Mouse (Mus musculus): ENCODE measurements around the gene Trim14. TPM values are rescaled to one million over a fixed set of nuclear protein-coding genes. Genes with fewer than 3 reads are reported as not detected.

The Trim14 gene
- polyA plus RNA-seq, 1 experiment from 2014 or later: 0.48 TPM

DNA sequence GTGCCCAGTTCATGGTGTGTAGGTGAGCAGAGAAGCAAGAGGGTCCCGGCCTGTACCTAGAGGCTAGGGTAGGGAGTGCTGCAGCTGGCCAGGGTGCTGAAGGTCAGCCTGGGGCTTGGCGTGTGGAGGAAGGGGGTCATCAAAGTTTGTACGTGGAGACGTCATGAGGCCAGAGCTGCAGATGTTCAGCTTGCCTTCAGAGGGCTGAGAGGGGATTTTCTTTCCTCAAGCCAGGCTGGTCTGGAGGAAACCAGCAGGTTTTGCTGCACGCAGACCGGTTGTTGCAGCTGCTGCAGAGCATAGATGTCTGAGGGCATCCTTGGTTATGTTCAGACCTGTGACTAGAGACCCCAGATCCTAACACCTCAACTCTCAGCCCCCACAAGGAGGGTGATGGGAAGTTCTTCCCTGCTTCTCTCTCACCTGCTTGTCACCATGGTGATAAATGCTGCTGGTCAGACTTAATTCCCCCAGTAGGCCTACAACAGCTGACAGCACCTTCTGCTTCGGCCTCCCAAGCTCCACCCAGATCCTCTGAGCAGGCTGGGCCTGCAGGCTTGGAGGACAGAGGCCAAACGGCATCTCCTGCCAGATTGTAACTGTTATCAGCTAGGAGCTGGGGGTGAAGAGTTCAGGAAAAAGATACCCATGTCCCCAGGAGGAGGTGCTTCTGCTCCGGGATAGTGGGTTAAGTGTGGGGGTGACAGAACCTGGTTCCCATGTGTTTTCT is 38.2 kb upstream of the Trim14 start:
- H3K9me3 ChIP-seq: no peaks in the 10 kb centered on the region
- no peaks in the 10 kb centered on the region for H3K27me3 ChIP-seq
- no peak overlapping the region for H3K4me2 ChIP-seq (replicated peaks)
- WGBS: 67% methylated on average over 9 of the region's 9 CpGs
- H3K4me3 ChIP-seq: no peak overlapping the region
- H3K27ac ChIP-seq (replicated peaks): no peak overlapping the region
- no peak for ATAC-seq (replicated peaks)
- no peak overlapping the region for H3K9ac ChIP-seq (replicated peaks)
- H3K36me3 ChIP-seq: no peaks in the 10 kb centered on the region
- 0 out of 2 replicates have a peak, but pooled peaks cover 4% of the 10 kb centered on the region for H3K4me1 ChIP-seq

DNA sequence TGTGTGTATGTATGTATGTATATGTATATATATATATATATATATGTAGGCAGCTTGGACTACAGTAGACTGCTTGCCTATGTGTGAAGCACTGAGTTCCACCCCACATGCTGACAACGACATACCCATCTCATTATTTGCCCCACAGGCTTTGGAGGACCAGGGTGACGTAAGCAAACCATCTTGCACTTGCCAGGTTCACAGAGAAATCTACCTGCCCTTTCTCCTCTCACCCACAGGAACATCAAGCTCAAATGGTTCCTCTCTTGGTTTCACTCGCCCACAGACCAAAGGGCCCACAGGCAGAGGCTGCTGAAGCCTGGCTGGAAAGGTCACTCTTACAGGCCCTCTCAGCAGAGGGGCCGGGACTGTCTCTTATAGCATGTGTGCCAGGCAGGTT is 36.7 kb upstream of the Trim14 start:
- Histone ChIP-seq H3K4me2 (replicated peaks) (no peak overlapping the region), H3K27ac (replicated peaks) (no peak overlapping the region), H3K27me3 (no peaks in the 10 kb centered on the region), H3K36me3 (no peaks in the 10 kb centered on the region), H3K9ac (replicated peaks) (no peak overlapping the region), H3K4me3 (no peak overlapping the region), H3K4me1 (0 out of 2 replicates have a peak, but pooled peaks cover 4% of the 10 kb centered on the region), H3K9me3 (no peaks in the 10 kb centered on the region)
- 91% methylated on average over 4 of the region's 4 CpGs for WGBS
- no peak for ATAC-seq (replicated peaks)

- WGBS: 88% methylated on average over 9 of the region's 9 CpGs
- no peak for ATAC-seq (replicated peaks)
These were observed 35.8 kb upstream of the Trim14 start for GRCm38 (mm10) chr4:46571744-46572143.

DNA sequence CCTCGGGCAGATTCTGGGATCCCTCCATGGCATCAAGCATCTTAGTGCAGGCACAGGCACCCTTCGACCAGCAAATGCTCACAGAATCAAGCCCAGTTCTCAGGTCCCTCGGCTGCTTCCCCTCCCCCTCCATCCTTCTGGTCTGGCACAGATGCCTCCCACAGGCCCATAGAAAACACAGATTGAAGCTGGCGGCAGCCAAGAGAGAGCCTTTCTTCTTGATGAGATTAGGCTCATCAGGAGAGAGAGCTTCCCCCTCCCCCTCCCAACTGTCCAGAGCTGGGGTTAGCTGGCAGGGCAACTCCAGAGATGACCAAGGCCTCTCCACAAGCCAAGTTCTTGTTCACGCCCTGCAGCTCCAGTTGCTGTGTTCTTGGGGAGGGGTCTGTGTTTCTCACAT is 33.7 kb upstream of the Trim14 start:
- Histone ChIP-seq H3K4me1 (0 out of 2 replicates have a peak, but pooled peaks cover 4% of the 10 kb centered on the region), H3K9me3 (no peaks in the 10 kb centered on the region), H3K27me3 (no peaks in the 10 kb centered on the region), H3K36me3 (no peaks in the 10 kb centered on the region), H3K4me2 (replicated peaks) (no peak overlapping the region), H3K27ac (replicated peaks) (peak overlapping the region; percentile 62), H3K4me3 (no peak overlapping the region), H3K9ac (replicated peaks) (no peak overlapping the region)
- ATAC-seq (replicated peaks): peak; percentile 64
- WGBS: 18% methylated on average over 5 of the region's 5 CpGs

More at GRCm38 (mm10) chr4:46571744-46572143, 35.8 kb upstream of the Trim14 start:
- Histone ChIP-seq H3K4me2 (replicated peaks) (no peak overlapping the region), H3K36me3 (no peaks in the 10 kb centered on the region), H3K9ac (replicated peaks) (no peak overlapping the region), H3K9me3 (no peaks in the 10 kb centered on the region), H3K4me3 (no peak overlapping the region), H3K27me3 (no peaks in the 10 kb centered on the region), H3K27ac (replicated peaks) (no peak overlapping the region), H3K4me1 (0 out of 2 replicates have a peak, but pooled peaks cover 4% of the 10 kb centered on the region)

DNA sequence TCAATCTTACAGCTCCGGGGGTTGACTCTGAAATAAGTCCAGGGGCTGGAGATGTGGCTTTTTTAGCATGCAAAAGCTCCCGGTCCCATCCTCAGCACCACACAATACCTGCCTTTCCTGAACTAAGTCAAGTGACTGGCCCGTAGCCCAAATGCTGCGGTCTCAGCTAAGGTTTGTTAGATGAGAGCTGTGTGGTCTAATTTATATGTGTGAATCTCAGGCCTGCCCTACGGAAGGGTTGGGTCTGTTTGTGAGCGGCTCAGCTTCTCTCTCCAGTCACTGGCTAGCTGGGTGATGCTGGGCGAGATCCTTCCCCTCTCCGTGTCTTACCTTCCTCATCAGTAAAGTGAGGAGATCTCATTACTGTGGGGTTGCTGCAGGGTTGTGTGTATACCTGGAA is 32.2 kb upstream of the Trim14 start:
- no peaks in the 10 kb centered on the region for H3K36me3 ChIP-seq
- 84% methylated on average over 8 of the region's 8 CpGs for WGBS

GRCm38 (mm10) chr4:46566931-46567671 is 31.2 kb upstream of the Trim14 start:
- Histone ChIP-seq H3K36me3 (no peaks in the 10 kb centered on the region), H3K4me1 (0 out of 2 replicates have a peak, but pooled peaks cover 4% of the 10 kb centered on the region), H3K4me3 (no peak overlapping the region), H3K27me3 (no peaks in the 10 kb centered on the region), H3K9me3 (no peaks in the 10 kb centered on the region), H3K4me2 (replicated peaks) (no peak overlapping the region), H3K9ac (replicated peaks) (no peak overlapping the region), H3K27ac (replicated peaks) (no peak overlapping the region)
- 49% methylated on average over 8 of the region's 8 CpGs for WGBS
- ATAC-seq (replicated peaks): no peak

More for the DNA sequence above, 32.2 kb upstream of the Trim14 start:
- no peak overlapping the region for H3K27ac ChIP-seq (replicated peaks)
- no peaks in the 10 kb centered on the region for H3K27me3 ChIP-seq
- no peak overlapping the region for H3K4me2 ChIP-seq (replicated peaks)
- no peak overlapping the region for H3K4me3 ChIP-seq
- ATAC-seq (replicated peaks): no peak
- no peak overlapping the region for H3K9ac ChIP-seq (replicated peaks)
- H3K9me3 ChIP-seq: no peaks in the 10 kb centered on the region
- H3K4me1 ChIP-seq: 0 out of 2 replicates have a peak, but pooled peaks cover 4% of the 10 kb centered on the region

- Histone ChIP-seq H3K4me3 (no peak overlapping the region), H3K36me3 (no peaks in the 10 kb centered on the region), H3K4me1 (0 out of 2 replicates have a peak, but pooled peaks cover 4% of the 10 kb centered on the region), H3K27me3 (no peaks in the 10 kb centered on the region), H3K9ac (replicated peaks) (no peak overlapping the region), H3K9me3 (no peaks in the 10 kb centered on the region), H3K27ac (replicated peaks) (no peak overlapping the region), H3K4me2 (replicated peaks) (no peak overlapping the region)
- WGBS: 77% methylated on average over 4 of the region's 4 CpGs
- ATAC-seq (replicated peaks): no peak
These were observed 29.5 kb upstream of the Trim14 start for GRCm38 (mm10) chr4:46565393-46565955.

DNA sequence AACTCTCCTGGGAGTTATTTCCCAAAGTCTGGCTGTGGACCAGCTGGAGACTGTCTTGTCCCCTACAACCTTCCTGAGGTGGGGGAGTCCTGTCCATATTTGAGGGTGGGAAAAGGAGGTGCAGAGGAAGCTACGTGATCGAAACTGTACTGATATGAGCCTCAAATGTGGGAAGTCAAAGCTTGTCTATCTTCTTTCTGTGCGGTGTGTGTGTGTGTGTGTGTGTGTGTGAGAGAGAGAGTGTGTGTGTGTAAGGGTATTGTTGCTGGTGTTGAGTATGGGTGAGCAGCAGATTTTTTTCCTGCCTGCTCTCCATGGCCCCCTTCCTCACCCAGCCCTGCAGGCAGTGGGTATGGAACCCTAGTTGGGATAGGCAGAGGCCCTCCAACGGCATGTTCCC is 28.3 kb upstream of the Trim14 start:
- H3K9me3 ChIP-seq: no peaks in the 10 kb centered on the region
- WGBS: 88% methylated on average over 4 of the region's 4 CpGs
- no peaks in the 10 kb centered on the region for H3K27me3 ChIP-seq

DNA sequence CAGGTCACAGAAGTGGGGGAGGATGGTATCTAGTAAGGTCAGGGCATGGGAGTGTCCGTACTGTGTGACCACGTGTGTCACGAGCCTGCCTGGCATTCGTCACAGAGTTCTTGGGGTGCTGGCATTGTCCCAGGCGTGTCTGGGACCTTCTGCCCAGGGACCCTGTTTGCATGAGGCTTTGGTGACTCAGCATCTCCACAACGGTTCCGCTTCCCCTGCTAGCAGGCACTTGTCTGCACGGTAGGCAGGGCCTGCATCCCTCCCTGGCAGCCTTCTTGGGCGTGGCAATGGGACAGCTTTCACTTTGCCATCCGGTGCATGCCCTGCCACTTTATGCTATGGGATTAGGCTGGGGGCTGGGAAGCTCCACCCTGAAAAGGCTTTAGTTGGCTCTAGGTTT is 27.9 kb upstream of the Trim14 start:
- Histone ChIP-seq H3K27me3 (no peaks in the 10 kb centered on the region), H3K4me3 (no peak overlapping the region), H3K4me2 (replicated peaks) (no peak overlapping the region), H3K36me3 (no peaks in the 10 kb centered on the region), H3K9ac (replicated peaks) (no peak overlapping the region), H3K4me1 (no peaks in the 10 kb centered on the region), H3K27ac (replicated peaks) (no peak overlapping the region), H3K9me3 (no peaks in the 10 kb centered on the region)
- no peak for ATAC-seq (replicated peaks)
- WGBS: 59% methylated on average over 10 of the region's 10 CpGs

More for the DNA sequence above, 28.3 kb upstream of the Trim14 start:
- no peak overlapping the region for H3K4me3 ChIP-seq
- H3K9ac ChIP-seq (replicated peaks): no peak overlapping the region
- ATAC-seq (replicated peaks): no peak
- H3K27ac ChIP-seq (replicated peaks): no peak overlapping the region
- H3K36me3 ChIP-seq: no peaks in the 10 kb centered on the region
- H3K4me1 ChIP-seq: no peaks in the 10 kb centered on the region
- H3K4me2 ChIP-seq (replicated peaks): no peak overlapping the region

- H3K4me3 ChIP-seq: no peak overlapping the region
- 94% methylated on average over 14 of the region's 14 CpGs for WGBS
These were observed 26.9 kb upstream of the Trim14 start for GRCm38 (mm10) chr4:46562841-46563240.

DNA sequence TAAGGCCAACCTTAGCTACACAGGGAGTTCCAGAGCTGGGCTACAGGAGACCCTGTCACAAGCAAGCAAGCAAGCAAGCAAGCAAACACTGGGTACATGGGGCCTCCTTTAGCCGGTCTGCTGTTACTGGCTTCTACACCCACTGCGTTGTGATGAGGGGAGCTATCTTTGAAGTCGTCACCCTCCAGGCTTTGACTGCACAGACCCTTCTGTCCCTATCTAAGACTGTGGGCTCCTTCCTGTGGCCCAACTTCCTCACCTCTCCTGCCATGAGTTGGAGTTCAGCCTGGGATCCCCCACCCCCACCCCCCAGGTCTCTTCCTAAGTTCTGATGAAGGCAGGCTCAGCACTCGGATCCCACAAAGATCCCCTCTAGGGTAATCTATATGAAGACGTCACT is 26.1 kb upstream of the Trim14 start:
- H3K27ac ChIP-seq (replicated peaks): no peak overlapping the region
- no peaks in the 10 kb centered on the region for H3K4me1 ChIP-seq
- H3K9me3 ChIP-seq: no peaks in the 10 kb centered on the region
- no peak overlapping the region for H3K4me3 ChIP-seq
- no peaks in the 10 kb centered on the region for H3K36me3 ChIP-seq
- 88% methylated on average over 5 of the region's 5 CpGs for WGBS
- no peaks in the 10 kb centered on the region for H3K27me3 ChIP-seq
- no peak overlapping the region for H3K9ac ChIP-seq (replicated peaks)
- ATAC-seq (replicated peaks): no peak
- H3K4me2 ChIP-seq (replicated peaks): no peak overlapping the region

More at GRCm38 (mm10) chr4:46562841-46563240, 26.9 kb upstream of the Trim14 start:
- Histone ChIP-seq H3K9me3 (no peaks in the 10 kb centered on the region), H3K9ac (replicated peaks) (no peak overlapping the region), H3K27ac (replicated peaks) (no peak overlapping the region), H3K4me2 (replicated peaks) (no peak overlapping the region), H3K27me3 (no peaks in the 10 kb centered on the region), H3K36me3 (no peaks in the 10 kb centered on the region), H3K4me1 (no peaks in the 10 kb centered on the region)
- no peak for ATAC-seq (replicated peaks)

- Histone ChIP-seq H3K27ac (replicated peaks) (no peak overlapping the region), H3K4me2 (replicated peaks) (no peak overlapping the region), H3K27me3 (no peaks in the 10 kb centered on the region), H3K36me3 (no peaks in the 10 kb centered on the region), H3K9me3 (no peaks in the 10 kb centered on the region), H3K9ac (replicated peaks) (no peak overlapping the region), H3K4me1 (no peaks in the 10 kb centered on the region), H3K4me3 (no peak overlapping the region)
- 72% methylated on average over 14 of the region's 14 CpGs for WGBS
- ATAC-seq (replicated peaks): no peak
These were observed 24.2 kb upstream of the Trim14 start for GRCm38 (mm10) chr4:46560069-46560705.

All from forebrain, embryonic 15.5 days (tissue).